Mouse (Mus musculus): ENCODE measurements around the gene Grcc10. TPM values are rescaled to one million over a fixed set of nuclear protein-coding genes. Genes with fewer than 3 reads are reported as not detected.

Grcc10 gene
- polyA plus RNA-seq, 1 experiment from 2014 or later, result 364 TPM

DNA sequence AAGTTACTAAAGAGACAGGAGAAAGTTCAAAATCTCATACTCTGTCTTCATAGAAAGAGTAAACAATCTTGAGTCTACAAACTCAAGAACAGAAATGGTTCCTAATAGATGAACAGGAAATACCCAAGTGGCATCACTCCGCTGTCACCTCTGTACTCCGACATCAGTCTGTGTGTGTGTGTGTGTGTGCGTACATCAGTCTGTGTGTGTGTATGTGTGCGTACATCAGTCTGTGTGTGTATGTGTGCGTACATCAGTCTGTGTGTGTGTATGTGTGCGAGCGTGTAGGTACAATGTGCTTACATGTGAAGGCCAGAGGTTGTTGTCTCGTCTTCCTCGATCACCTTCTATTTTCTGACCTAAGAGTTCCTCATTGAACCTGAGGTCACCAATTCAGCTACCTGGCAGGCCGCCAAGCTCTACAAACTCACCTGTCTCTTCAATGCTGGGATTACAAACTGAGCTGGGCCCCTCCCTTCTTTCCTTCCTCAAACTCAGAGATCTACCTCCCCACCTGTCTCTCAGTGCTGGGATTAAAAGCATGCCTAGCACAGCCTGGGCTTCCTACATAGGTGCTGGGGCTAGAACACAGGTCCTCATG, 32.8 kb downstream of the Grcc10 start:
- WGBS, result 89% methylated on average over 10 of the region's 10 CpGs
- peaks cover 65% of the 10 kb centered on the region for H3K36me3 ChIP-seq
- no peak overlapping the region for H3K4me2 ChIP-seq
- H3K9me3 ChIP-seq, result no peaks in the 10 kb centered on the region
- no peak overlapping the region for H3K27ac ChIP-seq (replicated peaks)
- ATAC-seq (ENCODE audit: extremely low read depth, insufficient number of reproducible peaks, low FRiP score, low TSS enrichment), result no peak
- no peaks in the 10 kb centered on the region for H3K27me3 ChIP-seq (replicated peaks)
- peaks cover 38% of the 10 kb centered on the region for H3K4me1 ChIP-seq
- no peak overlapping the region for H3K9ac ChIP-seq
- no peak overlapping the region for H3K4me3 ChIP-seq

GRCm38 (mm10) chr6:124706061-124706627, 35.0 kb downstream of the Grcc10 start:
- Histone ChIP-seq H3K9ac (no peak overlapping the region), H3K4me3 (no peak overlapping the region), H3K36me3 (peaks cover 83% of the 10 kb centered on the region), H3K4me1 (peaks cover 30% of the 10 kb centered on the region), H3K27me3 (replicated peaks) (no peaks in the 10 kb centered on the region), H3K4me2 (no peak overlapping the region), H3K9me3 (no peaks in the 10 kb centered on the region), H3K27ac (replicated peaks) (no peak overlapping the region)
- ATAC-seq (ENCODE audit: extremely low read depth, insufficient number of reproducible peaks, low FRiP score, low TSS enrichment), result no peak
- 66% methylated on average over 5 of the region's 5 CpGs for WGBS

DNA sequence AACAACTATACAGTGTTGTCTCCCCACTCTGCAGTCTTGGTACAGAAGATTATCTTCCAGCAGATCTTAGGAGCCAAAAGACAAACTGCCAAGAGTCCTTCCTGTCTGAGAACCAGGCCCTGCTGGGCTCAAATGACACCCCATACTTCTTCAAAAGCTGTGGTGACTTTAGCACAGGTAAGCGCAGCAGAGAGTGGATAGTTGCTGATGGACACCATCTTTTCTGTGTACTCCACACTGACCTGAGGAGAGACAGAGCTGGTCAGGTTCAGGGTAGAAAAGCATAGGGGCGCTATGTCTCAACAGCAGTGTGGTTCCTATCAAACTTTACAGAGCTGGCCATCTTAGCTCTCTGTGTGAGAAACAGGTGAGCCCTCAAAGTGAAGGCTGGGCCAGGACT, 36.8 kb downstream of the Grcc10 start:
- H3K4me2 ChIP-seq, result no peak overlapping the region
- peaks cover 90% of the 10 kb centered on the region for H3K36me3 ChIP-seq
- no peak overlapping the region for H3K4me3 ChIP-seq
- WGBS, result 92% methylated on average over 2 of the region's 2 CpGs
- H3K4me1 ChIP-seq, result peaks cover 29% of the 10 kb centered on the region
- H3K9ac ChIP-seq, result no peak overlapping the region
- no peak overlapping the region for H3K27ac ChIP-seq (replicated peaks)
- ATAC-seq (ENCODE audit: extremely low read depth, insufficient number of reproducible peaks, low FRiP score, low TSS enrichment), result no peak
- no peaks in the 10 kb centered on the region for H3K9me3 ChIP-seq
- H3K27me3 ChIP-seq (replicated peaks), result no peaks in the 10 kb centered on the region

- no peak overlapping the region for H3K9ac ChIP-seq
- no peak overlapping the region for H3K27ac ChIP-seq (replicated peaks)
- no peaks in the 10 kb centered on the region for H3K27me3 ChIP-seq (replicated peaks)
- H3K4me2 ChIP-seq, result no peak overlapping the region
- WGBS, result 58% methylated on average over 7 of the region's 7 CpGs
- peaks cover 94% of the 10 kb centered on the region for H3K36me3 ChIP-seq
- no peak overlapping the region for H3K4me3 ChIP-seq
- H3K9me3 ChIP-seq, result no peaks in the 10 kb centered on the region
- peaks cover 23% of the 10 kb centered on the region for H3K4me1 ChIP-seq
- ATAC-seq (ENCODE audit: extremely low read depth, insufficient number of reproducible peaks, low FRiP score, low TSS enrichment), result no peak
Observed at GRCm38 (mm10) chr6:124703789-124704188, 37.4 kb downstream of the Grcc10 start.

- no peak overlapping the region for H3K9ac ChIP-seq
- H3K4me3 ChIP-seq, result no peak overlapping the region
- peaks cover 23% of the 10 kb centered on the region for H3K4me1 ChIP-seq
- H3K9me3 ChIP-seq, result no peaks in the 10 kb centered on the region
- no peaks in the 10 kb centered on the region for H3K27me3 ChIP-seq (replicated peaks)
- 46% methylated on average over 3 of the region's 3 CpGs for WGBS
- no peak overlapping the region for H3K27ac ChIP-seq (replicated peaks)
- H3K4me2 ChIP-seq, result no peak overlapping the region
- no peak for ATAC-seq (ENCODE audit: extremely low read depth, insufficient number of reproducible peaks, low FRiP score, low TSS enrichment)
- peaks cover 93% of the 10 kb centered on the region for H3K36me3 ChIP-seq
Observed at GRCm38 (mm10) chr6:124702784-124703103, 38.4 kb downstream of the Grcc10 start.

DNA sequence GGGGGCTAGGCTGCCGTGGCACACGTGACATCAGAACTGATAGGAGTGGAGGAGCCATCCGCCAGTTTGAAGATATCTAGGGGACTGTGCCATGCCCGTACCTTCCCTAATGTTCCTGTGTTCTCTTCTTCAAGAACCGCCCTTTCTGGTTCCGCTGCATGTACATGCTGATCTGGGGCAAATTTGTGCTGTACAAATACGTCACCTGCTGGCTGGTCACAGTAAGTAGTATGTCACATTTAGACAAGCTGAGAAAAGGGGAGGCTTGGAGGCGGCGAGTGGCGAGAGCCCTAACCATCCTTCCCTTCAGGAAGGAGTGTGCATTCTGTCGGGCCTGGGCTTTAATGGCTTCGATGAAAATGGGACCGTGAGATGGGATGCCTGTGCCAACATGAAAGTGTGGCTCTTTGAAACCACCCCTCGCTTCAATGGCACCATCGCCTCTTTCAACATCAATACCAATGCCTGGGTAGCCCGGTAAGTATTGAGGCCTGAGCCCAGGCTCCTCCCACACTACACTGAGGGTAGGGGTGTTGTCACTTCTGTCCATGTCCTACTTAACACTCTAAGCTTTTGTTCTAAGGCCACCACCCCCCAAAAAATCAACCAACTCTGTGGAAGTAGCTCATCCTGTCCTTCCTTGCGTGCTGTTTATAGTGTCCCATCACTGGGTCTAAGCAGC, 38.9 kb downstream of the Grcc10 start:
- Histone ChIP-seq H3K36me3 (peaks cover 90% of the 10 kb centered on the region), H3K9ac (no peak overlapping the region), H3K9me3 (no peaks in the 10 kb centered on the region), H3K27me3 (replicated peaks) (no peaks in the 10 kb centered on the region), H3K27ac (replicated peaks) (no peak overlapping the region), H3K4me2 (no peak overlapping the region), H3K4me3 (no peak overlapping the region), H3K4me1 (peaks cover 23% of the 10 kb centered on the region)
- no peak for ATAC-seq (ENCODE audit: extremely low read depth, insufficient number of reproducible peaks, low FRiP score, low TSS enrichment)
- whole genome bisulfite sequencing, result 88% methylated on average over 17 of the region's 17 CpGs

DNA sequence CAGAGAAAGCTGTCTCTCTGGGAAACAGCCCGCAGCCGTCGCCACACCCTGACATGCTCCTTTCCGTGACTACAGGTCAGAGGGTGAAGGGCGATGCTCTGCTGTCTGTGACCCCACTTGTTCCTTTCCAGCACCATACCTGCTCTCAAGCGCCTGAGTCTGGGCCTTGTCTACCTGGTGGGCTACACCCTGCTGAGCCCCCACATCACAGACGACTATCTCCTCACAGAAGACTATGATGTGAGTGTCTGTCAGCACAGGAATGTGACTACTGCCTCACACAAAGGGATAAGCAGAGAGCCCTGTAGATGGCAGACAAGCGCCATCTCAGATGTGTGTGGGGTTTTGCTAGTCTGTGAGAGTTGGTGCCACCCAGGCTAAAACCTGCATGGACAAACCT, 39.8 kb downstream of the Grcc10 start:
- no peak for ATAC-seq (ENCODE audit: extremely low read depth, insufficient number of reproducible peaks, low FRiP score, low TSS enrichment)
- Histone ChIP-seq H3K4me3 (no peak overlapping the region), H3K27me3 (replicated peaks) (no peaks in the 10 kb centered on the region), H3K9ac (no peak overlapping the region), H3K36me3 (peaks cover 83% of the 10 kb centered on the region), H3K27ac (replicated peaks) (no peak overlapping the region; the same call in 1 of the 2 replicates), H3K4me2 (no peak overlapping the region), H3K9me3 (no peaks in the 10 kb centered on the region), H3K4me1 (peaks cover 21% of the 10 kb centered on the region)
- WGBS, result 71% methylated on average over 8 of the region's 8 CpGs

GRCm38 (mm10) chr6:124699962-124700610, 41.1 kb downstream of the Grcc10 start:
- 77% methylated on average over 11 of the region's 11 CpGs for WGBS
- no peak overlapping the region for H3K9ac ChIP-seq
- no peak overlapping the region for H3K4me2 ChIP-seq
- H3K4me3 ChIP-seq, result no peak overlapping the region
- H3K27me3 ChIP-seq (replicated peaks), result no peaks in the 10 kb centered on the region
- peaks cover 73% of the 10 kb centered on the region for H3K36me3 ChIP-seq
- H3K4me1 ChIP-seq, result peaks cover 19% of the 10 kb centered on the region
- H3K9me3 ChIP-seq, result no peaks in the 10 kb centered on the region
- no peak for ATAC-seq (ENCODE audit: extremely low read depth, insufficient number of reproducible peaks, low FRiP score, low TSS enrichment)
- no peak overlapping the region; the same call in 1 of the 2 replicates for H3K27ac ChIP-seq (replicated peaks)

- peaks cover 24% of the 10 kb centered on the region for H3K4me1 ChIP-seq
- H3K9ac ChIP-seq, result no peak overlapping the region
- WGBS, result 86% methylated on average over 4 of the region's 4 CpGs
- peaks cover 65% of the 10 kb centered on the region for H3K36me3 ChIP-seq
- H3K4me3 ChIP-seq, result no peak overlapping the region
- H3K27ac ChIP-seq (replicated peaks), result no peak overlapping the region; the same call in 1 of the 2 replicates
- no peaks in the 10 kb centered on the region for H3K27me3 ChIP-seq (replicated peaks)
- no peak for ATAC-seq (ENCODE audit: extremely low read depth, insufficient number of reproducible peaks, low FRiP score, low TSS enrichment)
- H3K4me2 ChIP-seq, result no peak overlapping the region
- H3K9me3 ChIP-seq, result no peaks in the 10 kb centered on the region
Observed at GRCm38 (mm10) chr6:124699366-124699765, 41.8 kb downstream of the Grcc10 start.

DNA sequence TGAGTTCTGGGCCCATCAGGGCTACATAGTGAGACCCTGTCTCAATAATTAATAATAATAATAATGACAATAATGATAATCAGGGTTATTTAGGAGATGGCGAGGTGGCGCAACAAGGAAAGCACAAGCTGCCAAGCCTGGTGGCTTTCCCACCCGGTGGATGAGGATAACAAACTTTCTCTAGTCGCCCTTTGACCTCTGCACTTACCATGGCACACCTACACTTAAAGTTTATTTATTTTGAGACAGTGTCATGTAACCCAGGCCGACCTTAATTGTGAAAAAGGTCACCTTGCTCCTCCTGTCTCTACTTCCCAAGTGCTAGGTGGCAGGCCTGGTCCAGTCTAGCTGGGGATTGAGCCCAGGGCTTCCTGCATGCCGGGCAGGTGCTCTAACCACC, 42.4 kb downstream of the Grcc10 start:
- no peak overlapping the region for H3K4me2 ChIP-seq
- 78% methylated on average over 6 of the region's 6 CpGs for WGBS
- H3K4me3 ChIP-seq, result no peak overlapping the region
- H3K27me3 ChIP-seq (replicated peaks), result no peaks in the 10 kb centered on the region
- H3K4me1 ChIP-seq, result peaks cover 30% of the 10 kb centered on the region
- ATAC-seq (ENCODE audit: extremely low read depth, insufficient number of reproducible peaks, low FRiP score, low TSS enrichment), result no peak
- H3K9me3 ChIP-seq, result no peaks in the 10 kb centered on the region
- no peak overlapping the region for H3K9ac ChIP-seq
- H3K27ac ChIP-seq (replicated peaks), result no peak overlapping the region
- H3K36me3 ChIP-seq, result peaks cover 59% of the 10 kb centered on the region

- no peak overlapping the region for H3K9ac ChIP-seq
- H3K27me3 ChIP-seq (replicated peaks), result no peaks in the 10 kb centered on the region
- peaks cover 38% of the 10 kb centered on the region for H3K4me1 ChIP-seq
- H3K27ac ChIP-seq (replicated peaks), result no peak overlapping the region
- H3K4me2 ChIP-seq, result no peak overlapping the region
- no peaks in the 10 kb centered on the region for H3K9me3 ChIP-seq
- H3K36me3 ChIP-seq, result peaks cover 38% of the 10 kb centered on the region
- H3K4me3 ChIP-seq, result no peak overlapping the region
- ATAC-seq (ENCODE audit: extremely low read depth, insufficient number of reproducible peaks, low FRiP score, low TSS enrichment), result no peak
- 79% methylated on average over 7 of the region's 7 CpGs for WGBS
Observed at GRCm38 (mm10) chr6:124696441-124697150, 44.6 kb downstream of the Grcc10 start.

All from heart, embryonic 13.5 days (tissue).